In the genomic region with DNA sequence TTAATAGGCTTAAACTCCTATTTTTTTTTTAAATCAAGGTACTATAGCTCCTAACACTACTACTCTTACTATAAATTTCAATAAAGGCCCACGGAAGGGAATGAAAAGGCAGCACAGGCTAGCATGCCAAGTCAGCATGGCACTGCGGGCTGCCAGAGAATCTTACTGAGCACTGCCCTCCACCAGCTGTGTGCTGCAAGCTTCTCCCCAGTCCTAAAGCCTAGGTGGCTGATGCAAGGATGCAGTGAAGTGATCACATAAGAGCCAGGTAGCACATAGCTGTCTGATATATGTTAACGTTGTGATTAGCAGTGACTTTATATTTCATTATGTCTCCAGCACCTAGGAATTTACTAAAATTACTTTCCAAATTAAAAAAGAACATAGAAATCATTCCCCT, we compare ENCODE assay signal across 8 mouse cellular contexts. TPM values are rescaled to one million over a fixed set of nuclear protein-coding genes. Genes with fewer than 3 reads are reported as not detected.
DNase-seq lines count a peak whose midpoint lies in the region; ATAC-seq and TF ChIP-seq lines count a peak whose summit lies in the region.

No protein-coding gene starts in this region.

- peak overlapping the region; percentile 77 for H3K4me3 ChIP-seq in layer of hippocampus, adult 2 months
- peak overlapping the region; percentile 29 for H3K4me3 ChIP-seq in forebrain, embryonic 15.5 days
- H3K4me3 ChIP-seq in limb, embryonic 14.5 days (replicated peaks; ENCODE audit: low read length), result peak overlapping the region; percentile 65
- H3K4me3 ChIP-seq in stomach, embryonic 15.5 days (replicated peaks), result peak overlapping the region; percentile 31

- no peak for DNase-seq in layer of hippocampus, adult 2 months (ENCODE audit: low spot score in 2 of 2)
- DNase-seq in layer of hippocampus, postnatal 14 days (ENCODE audit: low spot score in 2 of 2), result no peak
- peak; percentile 54 for DNase-seq in adipocyte (ENCODE audit: low spot score)
- no peak for DNase-seq in limb, embryonic 14.5 days (ENCODE audit: low spot score)
- DNase-seq in layer of hippocampus, adult 18-20 months (ENCODE audit: low spot score in 2 of 2), result no peak

- H3K9ac ChIP-seq in forebrain, embryonic 15.5 days (replicated peaks), result peak overlapping the region; percentile 41
- H3K9ac ChIP-seq in limb, embryonic 14.5 days (ENCODE audit: low read depth, low read length, severe bottlenecking), result peak overlapping the region; percentile 38; the same call in 1 of the 2 replicates
- no peak overlapping the region for H3K9ac ChIP-seq in stomach, embryonic 15.5 days

- no peaks in the 10 kb centered on the region for H3K27me3 ChIP-seq in forebrain, embryonic 15.5 days
- H3K27me3 ChIP-seq in limb, embryonic 14.5 days (ENCODE audit: control insufficient read depth, insufficient read depth, low read length), result no peaks in the 10 kb centered on the region
- H3K27me3 ChIP-seq in stomach, embryonic 15.5 days (replicated peaks), result no peaks in the 10 kb centered on the region

- no peak for ATAC-seq in forebrain, embryonic 15.5 days (replicated peaks)
- ATAC-seq in limb, embryonic 14.5 days (ENCODE audit: low FRiP score, low read depth), result no peak
- ATAC-seq in stomach, embryonic 15.5 days (ENCODE audit: insufficient read depth, low FRiP score, low read depth), result no peak
- ATAC-seq in frontal cortex, adult (ENCODE audit: low TSS enrichment), result no peak

- peaks cover 15% of the 10 kb centered on the region for H3K4me1 ChIP-seq in forebrain, embryonic 15.5 days
- peaks cover 6% of the 10 kb centered on the region for H3K4me1 ChIP-seq in limb, embryonic 14.5 days (ENCODE audit: control insufficient read depth, insufficient read depth, low read length)
- H3K4me1 ChIP-seq in stomach, embryonic 15.5 days, result peaks cover 3% of the 10 kb centered on the region; the same call in 1 of the 2 replicates

- no peak for TF ChIP-seq POLR2A in limb, embryonic 14.5 days (IDR thresholded peaks at IDR 0.05; ENCODE audit: borderline replicate concordance, extremely low read depth, insufficient read depth, insufficient read length)

- no peaks in the 10 kb centered on the region for H3K9me3 ChIP-seq in forebrain, embryonic 15.5 days
- no peaks in the 10 kb centered on the region for H3K9me3 ChIP-seq in limb, embryonic 14.5 days (ENCODE audit: control insufficient read depth, low read length)
- H3K9me3 ChIP-seq in stomach, embryonic 15.5 days, result no peaks in the 10 kb centered on the region

- H3K4me2 ChIP-seq in forebrain, embryonic 15.5 days (replicated peaks), result peak overlapping the region; percentile 44
- H3K4me2 ChIP-seq in limb, embryonic 14.5 days (replicated peaks; ENCODE audit: low read depth, low read length, severe bottlenecking), result peak overlapping the region; percentile 86
- H3K4me2 ChIP-seq in stomach, embryonic 15.5 days, result peak overlapping the region; percentile 55

- 15% methylated on average over 3 of the region's 3 CpGs for WGBS in forebrain, embryonic 15.5 days
- WGBS in limb, embryonic 14.5 days, result 19% methylated on average over 3 of the region's 3 CpGs
- 19% methylated on average over 3 of the region's 3 CpGs for WGBS in stomach, embryonic 15.5 days

- TF ChIP-seq CTCF in layer of hippocampus, adult 2 months (conservative IDR thresholded peaks at IDR 0.05), result no peak

- H3K36me3 ChIP-seq in forebrain, embryonic 15.5 days, result 0 out of 2 replicates have a peak, but pooled peaks cover 6% of the 10 kb centered on the region
- peaks cover 21% of the 10 kb centered on the region for H3K36me3 ChIP-seq in limb, embryonic 14.5 days (ENCODE audit: control insufficient read depth, insufficient read depth, low read length)
- H3K36me3 ChIP-seq in stomach, embryonic 15.5 days, result no peaks in the 10 kb centered on the region; the same call in 1 of the 2 replicates

- H3K27ac ChIP-seq in layer of hippocampus, adult 2 months, result no peak overlapping the region
- no peak overlapping the region for H3K27ac ChIP-seq in forebrain, embryonic 15.5 days (replicated peaks)
- no peak overlapping the region for H3K27ac ChIP-seq in limb, embryonic 14.5 days (replicated peaks; ENCODE audit: low read depth, low read length)
- H3K27ac ChIP-seq in stomach, embryonic 15.5 days, result no peak overlapping the region

RNA-seq across cellular contexts. Expression of a gene that starts 1.1 kb away (rescaled TPM):
- 10 to 100 TPM; 55.1 to 55.6 TPM for total RNA-seq in layer of hippocampus, adult 2 months (2021)
- 10 to 100 TPM; 59.1 to 61.7 TPM for total RNA-seq in layer of hippocampus, postnatal 14 days (2021)
- 16.8 and 17.5 TPM in 2 replicates for polyA plus RNA-seq in forebrain, embryonic 15.5 days (2015; fragmentation: Nextera tagmentation; extraction: Ambion mirVana)
- polyA plus RNA-seq in limb, embryonic 14.5 days (2012; rRNA removed), result 84.6 and 114 TPM in 2 replicates
- polyA plus RNA-seq in limb, embryonic 14.5 days (2014; fragmentation: Nextera tagmentation; extraction: Ambion mirVana), result 51.4 and 53.6 TPM in 2 replicates
- polyA plus RNA-seq in stomach, embryonic 15.5 days (2015; fragmentation: Nextera tagmentation; extraction: Ambion mirVana), result 41.0 and 46.2 TPM in 2 replicates
- total RNA-seq in layer of hippocampus, adult 18-20 months (2021), result 10 to 100 TPM; 52.4 to 54.7 TPM

RNA-seq across cellular contexts. Expression of a gene that starts 17.0 kb away (rescaled TPM):
- 10 to 100 TPM; 17.1 to 18.1 TPM for total RNA-seq in layer of hippocampus, adult 2 months (2021)
- 10 to 100 TPM; 18.5 to 18.8 TPM for total RNA-seq in layer of hippocampus, postnatal 14 days (2021)
- 28.5 and 31.7 TPM in 2 replicates for polyA plus RNA-seq in forebrain, embryonic 15.5 days (2015; fragmentation: Nextera tagmentation; extraction: Ambion mirVana)
- 26.2 and 28.3 TPM in 2 replicates for polyA plus RNA-seq in limb, embryonic 14.5 days (2012; rRNA removed)
- polyA plus RNA-seq in limb, embryonic 14.5 days (2014; fragmentation: Nextera tagmentation; extraction: Ambion mirVana), result 37.5 and 39.7 TPM in 2 replicates
- 37.5 and 39.3 TPM in 2 replicates for polyA plus RNA-seq in stomach, embryonic 15.5 days (2015; fragmentation: Nextera tagmentation; extraction: Ambion mirVana)
- total RNA-seq in layer of hippocampus, adult 18-20 months (2021), result 10 to 100 TPM; 12.7 to 15.3 TPM

RNA-seq across cellular contexts. Expression of a gene that starts 17.0 kb away (rescaled TPM):
- total RNA-seq in layer of hippocampus, adult 2 months (2021), result 1 to 10 TPM; 3.9 to 4.2 TPM
- total RNA-seq in layer of hippocampus, postnatal 14 days (2021), result 1 to 10 TPM; 4.1 to 4.9 TPM
- 7.9 and 8.8 TPM in 2 replicates for polyA plus RNA-seq in forebrain, embryonic 15.5 days (2015; fragmentation: Nextera tagmentation; extraction: Ambion mirVana)
- 1.9 and 3.0 TPM in 2 replicates for polyA plus RNA-seq in limb, embryonic 14.5 days (2012; rRNA removed)
- polyA plus RNA-seq in limb, embryonic 14.5 days (2014; fragmentation: Nextera tagmentation; extraction: Ambion mirVana), result 6.0 and 7.6 TPM in 2 replicates
- polyA plus RNA-seq in stomach, embryonic 15.5 days (2015; fragmentation: Nextera tagmentation; extraction: Ambion mirVana), result 5.2 and 7.6 TPM in 2 replicates
- total RNA-seq in layer of hippocampus, adult 18-20 months (2021), result 1 to 10 TPM; 3.1 to 3.7 TPM

RNA-seq across cellular contexts. Expression of a gene that starts 18.3 kb away (rescaled TPM):
- total RNA-seq in layer of hippocampus, adult 2 months (2021), result 1 to 10 TPM; 8.8 to 9.1 TPM
- 1 to 10 TPM; 6.0 to 7.1 TPM for total RNA-seq in layer of hippocampus, postnatal 14 days (2021)
- 8.8 and 10.4 TPM in 2 replicates for polyA plus RNA-seq in forebrain, embryonic 15.5 days (2015; fragmentation: Nextera tagmentation; extraction: Ambion mirVana)
- 20.4 and 21.4 TPM in 2 replicates for polyA plus RNA-seq in limb, embryonic 14.5 days (2012; rRNA removed)
- 5.1 and 6.8 TPM in 2 replicates for polyA plus RNA-seq in limb, embryonic 14.5 days (2014; fragmentation: Nextera tagmentation; extraction: Ambion mirVana)
- 8.3 and 11.1 TPM in 2 replicates for polyA plus RNA-seq in stomach, embryonic 15.5 days (2015; fragmentation: Nextera tagmentation; extraction: Ambion mirVana)
- total RNA-seq in layer of hippocampus, adult 18-20 months (2021), result 1 to 10 TPM; 6.4 to 6.5 TPM

RNA-seq across cellular contexts. Expression of a gene that starts 18.6 kb away (rescaled TPM):
- 1 to 10 TPM in 1 of 2 experiments, not detected in 1; 1.6 TPM for total RNA-seq in layer of hippocampus, adult 2 months (2021)
- not detected for total RNA-seq in layer of hippocampus, postnatal 14 days (2021)
- polyA plus RNA-seq in forebrain, embryonic 15.5 days (2015; fragmentation: Nextera tagmentation; extraction: Ambion mirVana), result 0.63 and 0.87 TPM in 2 replicates
- 0.54 TPM in 1 of 2 replicates, not detected in the other for polyA plus RNA-seq in limb, embryonic 14.5 days (2012; rRNA removed)
- not detected in 2 replicates for polyA plus RNA-seq in limb, embryonic 14.5 days (2014; fragmentation: Nextera tagmentation; extraction: Ambion mirVana)
- polyA plus RNA-seq in stomach, embryonic 15.5 days (2015; fragmentation: Nextera tagmentation; extraction: Ambion mirVana), result not detected in 2 replicates
- total RNA-seq in layer of hippocampus, adult 18-20 months (2021), result 1 to 10 TPM in 1 of 2 experiments, not detected in 1; 1.5 TPM
